Mouse (Mus musculus) thymus, postnatal 14 days (tissue): ENCODE data around the gene Scnm1.

Experiments
- DNase-seq: peaks from one replicate; pipeline ENCODE4 v3.0.0; 2021

Gene Scnm1

GRCm38 (mm10) chr3:95106338-95107117, 27.3 kb downstream of the Scnm1 start, which contains the start of gene Pip5k1a:
TSS of gene Pip5k1a (minus strand) at chr3:95106930.
- peak; percentile 97 for DNase-seq

GRCm38 (mm10) chr3:95105586-95106337, 28.0 kb downstream of the Scnm1 start:
- no peak for DNase-seq

- no peak for DNase-seq
These were observed 28.7 kb downstream of the Scnm1 start for GRCm38 (mm10) chr3:95105121-95105520.

- no peak for DNase-seq
These were observed 33.0 kb downstream of the Scnm1 start for GRCm38 (mm10) chr3:95100854-95101253.

GRCm38 (mm10) chr3:95088071-95088470, 45.7 kb downstream of the Scnm1 start:
- no peak for DNase-seq
